Mouse (Mus musculus): ENCODE results near the gene Syngr4. TPM values are rescaled to one million over a fixed set of nuclear protein-coding genes. Genes with fewer than 3 reads are reported as not detected.
A peak's percentile ranks its signal among the peaks of the same experiment; 100 is the strongest.
"Not testable (repeated sequence)": the region's sequence is repeated elsewhere in the genome, so short reads cannot be mapped to it uniquely, and the experiment has no call there.

The Syngr4 gene
- polyA plus RNA-seq, 1 experiment from 2014 or later = 1.5 TPM

DNA sequence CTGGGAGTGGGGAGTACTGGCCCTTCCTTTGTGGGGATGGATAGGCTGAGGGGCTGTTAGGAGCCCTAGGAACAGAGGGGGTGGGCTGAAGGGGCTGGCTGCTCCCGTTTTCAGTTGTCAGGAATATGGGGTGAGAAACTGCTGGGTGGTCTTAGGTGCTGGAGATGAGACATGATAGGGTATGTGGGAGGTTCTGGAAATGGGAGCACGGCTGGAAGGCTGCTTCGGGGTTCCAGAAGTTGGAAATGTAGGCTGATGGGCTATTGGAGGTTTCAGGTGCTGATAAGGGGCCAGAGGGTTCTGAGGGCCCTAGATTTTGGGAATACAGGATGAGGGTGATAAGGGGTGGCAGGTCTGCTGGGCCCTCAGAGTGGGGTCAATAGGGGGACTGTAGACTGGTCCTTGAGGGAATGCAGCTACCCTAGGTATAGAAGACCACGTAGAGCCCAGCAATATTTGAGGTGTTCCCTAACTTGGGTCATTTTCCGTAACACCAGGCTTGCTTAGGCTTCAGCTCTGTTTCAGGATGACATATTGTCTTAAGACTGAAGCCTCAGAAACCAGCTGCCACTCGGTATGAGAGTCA, 490 bp downstream of the Syngr4 start:
- Histone ChIP-seq H3K27ac (replicated peaks in 1 of 2; ENCODE audit: control insufficient read depth in 1 of 2, insufficient read depth in 1 of 2, low read depth in 2 of 2, low read length in 2 of 2) (no peak overlapping the region), H3K27me3 (ENCODE audit: control insufficient read depth, insufficient read depth, low read length) (no peaks in the 10 kb centered on the region), H3K4me3 (ENCODE audit: control insufficient read depth in 1 of 2, insufficient read depth in 1 of 2, low read depth in 1 of 2, low read length in 2 of 2) (0 out of 4 replicates have a peak overlapping the region, but pooled peaks of 1 of the 2 experiments have one; percentile 1)

DNA sequence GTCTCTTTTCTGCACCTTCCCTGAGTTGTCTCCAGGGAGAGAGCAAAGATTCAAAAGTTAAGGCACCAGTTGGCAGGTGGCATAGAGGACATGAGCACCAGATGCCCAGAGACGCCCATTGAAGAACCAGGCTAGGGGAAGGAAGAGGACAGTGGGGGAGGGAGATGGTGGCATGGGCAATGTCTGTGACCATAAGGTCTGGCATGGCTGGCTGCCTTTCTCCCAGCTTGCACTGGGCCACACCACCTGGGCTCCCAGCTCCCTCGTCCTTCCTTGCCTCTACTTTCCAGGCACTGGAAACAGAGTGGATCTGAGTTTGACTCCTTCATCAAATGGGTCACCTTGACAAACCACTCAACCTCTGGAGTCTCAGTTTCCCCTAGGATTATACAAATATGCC, 3.9 kb downstream of the Syngr4 start:
- no peaks in the 10 kb centered on the region for H3K9me3 ChIP-seq (ENCODE audit: control insufficient read depth, low read length)
- peaks cover 1 to 3% of the 10 kb centered on the region in 2 experiments; a peak in 3 of 4 replicates for H3K4me1 ChIP-seq (ENCODE audit: control insufficient read depth in 2 of 2, insufficient read depth in 2 of 2, low read length in 2 of 2)
- no peak overlapping the region for H3K4me3 ChIP-seq (ENCODE audit: control insufficient read depth in 1 of 2, insufficient read depth in 1 of 2, low read depth in 1 of 2, low read length in 2 of 2)
- H3K27me3 ChIP-seq (ENCODE audit: control insufficient read depth, insufficient read depth, low read length) = no peaks in the 10 kb centered on the region
- no peaks in the 10 kb centered on the region for H3K36me3 ChIP-seq (ENCODE audit: control insufficient read depth, insufficient read depth, low read length)
- ATAC-seq (ENCODE audit: insufficient number of reproducible peaks, insufficient read depth, low FRiP score, low read depth) = no peak
- H3K9ac ChIP-seq (ENCODE audit: low read length) = no peak overlapping the region
- H3K27ac ChIP-seq (replicated peaks in 1 of 2; ENCODE audit: control insufficient read depth in 1 of 2, insufficient read depth in 1 of 2, low read depth in 2 of 2, low read length in 2 of 2) = no peak overlapping the region
- WGBS = 68% methylated on average over 2 of the region's 2 CpGs
- no peak overlapping the region for H3K4me2 ChIP-seq (ENCODE audit: low read length)

More for the DNA sequence above, 490 bp downstream of the Syngr4 start:
- Histone ChIP-seq H3K9ac (ENCODE audit: low read length) (no peak overlapping the region), H3K4me2 (ENCODE audit: low read length) (peak overlapping the region; percentile 96), H3K4me1 (ENCODE audit: control insufficient read depth in 2 of 2, insufficient read depth in 2 of 2, low read length in 2 of 2) (peaks cover 3 to 4% of the 10 kb centered on the region in 2 experiments; a peak in 3 of 4 replicates), H3K9me3 (ENCODE audit: control insufficient read depth, low read length) (no peaks in the 10 kb centered on the region), H3K36me3 (ENCODE audit: control insufficient read depth, insufficient read depth, low read length) (no peaks in the 10 kb centered on the region)
- ATAC-seq (ENCODE audit: insufficient number of reproducible peaks, insufficient read depth, low FRiP score, low read depth) = no peak
- 71% methylated on average over 6 of the region's 6 CpGs for WGBS

DNA sequence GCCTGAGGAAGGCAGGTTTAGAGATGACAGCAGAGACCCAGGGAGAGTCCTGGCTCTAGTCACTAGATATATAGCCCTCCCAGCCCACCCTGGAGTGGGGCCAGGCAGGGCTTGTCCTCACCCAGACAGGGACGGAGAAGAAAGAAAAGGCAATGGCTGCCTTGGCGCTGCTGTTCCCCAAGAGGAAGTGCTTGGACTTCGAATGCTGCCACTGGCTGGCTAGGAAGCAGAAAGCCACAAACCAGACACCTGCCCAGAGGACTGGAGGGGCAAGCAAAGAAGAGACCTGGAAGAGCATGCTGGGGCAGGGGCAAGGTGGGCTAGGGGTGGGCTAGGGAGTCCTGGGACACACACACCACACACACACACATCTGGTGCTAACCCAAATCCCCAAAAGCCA, 9.3 kb downstream of the Syngr4 start:
- H3K4me3 ChIP-seq (ENCODE audit: control insufficient read depth in 1 of 2, insufficient read depth in 1 of 2, low read depth in 1 of 2, low read length in 2 of 2) = no peak overlapping the region
- no peak overlapping the region for H3K4me2 ChIP-seq (ENCODE audit: low read length)
- no peak overlapping the region for H3K9ac ChIP-seq (ENCODE audit: low read length)
- peaks cover 40% of the 10 kb centered on the region for H3K36me3 ChIP-seq (ENCODE audit: control insufficient read depth, insufficient read depth, low read length)
- no peaks in the 10 kb centered on the region for H3K4me1 ChIP-seq (ENCODE audit: control insufficient read depth in 2 of 2, insufficient read depth in 2 of 2, low read length in 2 of 2)
- no peaks in the 10 kb centered on the region for H3K9me3 ChIP-seq (ENCODE audit: control insufficient read depth, low read length)
- no peak for ATAC-seq (ENCODE audit: insufficient number of reproducible peaks, insufficient read depth, low FRiP score, low read depth)
- 38% methylated on average over 3 of the region's 3 CpGs for WGBS
- H3K27me3 ChIP-seq (ENCODE audit: control insufficient read depth, insufficient read depth, low read length) = no peaks in the 10 kb centered on the region
- H3K27ac ChIP-seq (replicated peaks in 1 of 2; ENCODE audit: control insufficient read depth in 1 of 2, insufficient read depth in 1 of 2, low read depth in 2 of 2, low read length in 2 of 2) = no peak overlapping the region

DNA sequence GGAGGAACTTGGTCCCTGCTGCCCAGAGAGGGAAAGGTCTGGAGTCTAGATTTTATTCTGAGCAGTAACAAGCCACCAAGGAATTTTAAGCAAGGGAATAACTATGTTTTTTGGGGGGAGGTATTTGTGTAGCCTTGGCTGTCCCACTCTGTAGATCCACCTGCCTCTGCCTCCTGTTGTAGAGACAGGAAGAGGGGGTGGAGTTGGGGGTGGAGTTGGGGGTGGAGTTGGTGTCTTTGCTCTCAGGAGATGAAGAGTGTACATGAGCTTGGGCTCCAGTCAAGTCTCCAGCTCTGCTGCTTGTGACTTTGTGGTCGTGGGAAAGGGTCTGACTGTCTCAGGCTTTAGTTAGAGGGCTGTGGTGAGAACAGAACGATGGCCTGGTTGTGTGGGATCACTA, 15.5 kb downstream of the Syngr4 start:
- ATAC-seq (ENCODE audit: insufficient number of reproducible peaks, insufficient read depth, low FRiP score, low read depth) = no peak
- Histone ChIP-seq H3K4me2 (ENCODE audit: low read length) (no peak overlapping the region), H3K4me1 (ENCODE audit: control insufficient read depth in 2 of 2, insufficient read depth in 2 of 2, low read length in 2 of 2) (no peaks in the 10 kb centered on the region), H3K27me3 (ENCODE audit: control insufficient read depth, insufficient read depth, low read length) (no peaks in the 10 kb centered on the region), H3K9me3 (ENCODE audit: control insufficient read depth, low read length) (0 out of 2 replicates have a peak, but pooled peaks cover 2% of the 10 kb centered on the region), H3K36me3 (ENCODE audit: control insufficient read depth, insufficient read depth, low read length) (peaks cover 99% of the 10 kb centered on the region), H3K4me3 (ENCODE audit: control insufficient read depth in 1 of 2, insufficient read depth in 1 of 2, low read depth in 1 of 2, low read length in 2 of 2) (no peak overlapping the region), H3K27ac (replicated peaks in 1 of 2; ENCODE audit: control insufficient read depth in 1 of 2, insufficient read depth in 1 of 2, low read depth in 2 of 2, low read length in 2 of 2) (no peak overlapping the region), H3K9ac (ENCODE audit: low read length) (no peak overlapping the region)
- WGBS = 85% methylated on average over 2 of the region's 2 CpGs

DNA sequence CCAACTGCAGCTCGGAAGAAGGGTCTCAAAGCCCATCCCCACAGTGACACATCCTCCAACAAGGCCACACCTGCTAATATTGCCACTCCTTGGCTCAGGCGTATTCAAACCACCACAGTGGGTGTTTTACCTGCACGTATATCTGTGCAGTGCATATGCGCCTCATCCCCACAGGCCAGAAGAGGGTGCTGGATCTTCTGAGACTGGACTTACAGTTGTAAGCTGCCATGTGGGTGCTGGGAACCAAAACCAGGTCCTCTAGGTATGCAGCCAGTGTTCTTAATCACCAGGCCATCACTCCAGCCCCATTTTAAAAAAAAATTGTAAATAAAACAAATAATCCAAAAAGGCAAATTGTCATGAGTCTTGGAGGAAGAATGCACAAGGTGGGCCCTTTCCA, 16.0 kb downstream of the Syngr4 start:
- H3K27me3 ChIP-seq (ENCODE audit: control insufficient read depth, insufficient read depth, low read length) = no peaks in the 10 kb centered on the region
- ATAC-seq (ENCODE audit: insufficient number of reproducible peaks, insufficient read depth, low FRiP score, low read depth) = no peak
- peaks cover 99% of the 10 kb centered on the region for H3K36me3 ChIP-seq (ENCODE audit: control insufficient read depth, insufficient read depth, low read length)
- H3K4me1 ChIP-seq (ENCODE audit: control insufficient read depth in 2 of 2, insufficient read depth in 2 of 2, low read length in 2 of 2) = no peaks in the 10 kb centered on the region
- 97% methylated on average over 4 of the region's 4 CpGs for WGBS
- H3K4me3 ChIP-seq (ENCODE audit: control insufficient read depth in 1 of 2, insufficient read depth in 1 of 2, low read depth in 1 of 2, low read length in 2 of 2) = no peak overlapping the region
- H3K9ac ChIP-seq (ENCODE audit: low read length) = no peak overlapping the region
- H3K9me3 ChIP-seq (ENCODE audit: control insufficient read depth, low read length) = 0 out of 2 replicates have a peak, but pooled peaks cover 2% of the 10 kb centered on the region
- no peak overlapping the region for H3K27ac ChIP-seq (replicated peaks in 1 of 2; ENCODE audit: control insufficient read depth in 1 of 2, insufficient read depth in 1 of 2, low read depth in 2 of 2, low read length in 2 of 2)
- no peak overlapping the region for H3K4me2 ChIP-seq (ENCODE audit: low read length)

DNA sequence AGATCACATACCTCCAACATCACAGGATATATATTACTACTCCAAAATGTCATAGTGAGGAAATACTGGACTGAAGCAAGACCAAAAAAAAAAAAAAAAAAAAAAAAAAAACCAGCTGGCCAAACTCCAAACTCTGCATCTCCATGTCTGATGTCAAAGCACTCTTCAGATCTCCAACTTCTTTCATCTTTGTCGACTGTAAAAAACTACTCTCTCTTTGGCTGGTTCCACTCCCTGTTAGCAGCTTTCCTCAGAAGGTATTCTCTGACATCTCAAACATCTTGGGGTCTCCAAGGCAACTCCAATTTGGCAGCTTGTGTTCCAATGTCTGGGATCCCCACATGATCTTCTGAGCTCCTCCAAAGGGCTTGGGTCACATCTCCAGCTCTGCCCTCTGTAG, 18.2 kb downstream of the Syngr4 start, which contains the start of gene Grin2d:
Gene Grin2d, minus strand, starts transcription at position 101 of the 400 bp plus-strand sequence.
- WGBS = 90% methylated on average over 1 of the region's 1 CpGs
- not testable (repeated sequence) for H3K27me3 ChIP-seq (ENCODE audit: control insufficient read depth, insufficient read depth, low read length); H3K4me2 ChIP-seq (ENCODE audit: low read length); H3K27ac ChIP-seq (replicated peaks in 1 of 2; ENCODE audit: control insufficient read depth in 1 of 2, insufficient read depth in 1 of 2, low read depth in 2 of 2, low read length in 2 of 2); H3K4me3 ChIP-seq (ENCODE audit: control insufficient read depth in 1 of 2, insufficient read depth in 1 of 2, low read depth in 1 of 2, low read length in 2 of 2); H3K9ac ChIP-seq (ENCODE audit: low read length); H3K9me3 ChIP-seq (ENCODE audit: control insufficient read depth, low read length); ATAC-seq (ENCODE audit: insufficient number of reproducible peaks, insufficient read depth, low FRiP score, low read depth)
- Histone ChIP-seq H3K4me1 (ENCODE audit: control insufficient read depth in 2 of 2, insufficient read depth in 2 of 2, low read length in 2 of 2) (peaks cover 7 to 16% of the 10 kb centered on the region in 2 experiments), H3K36me3 (ENCODE audit: control insufficient read depth, insufficient read depth, low read length) (peaks cover 93% of the 10 kb centered on the region)

DNA sequence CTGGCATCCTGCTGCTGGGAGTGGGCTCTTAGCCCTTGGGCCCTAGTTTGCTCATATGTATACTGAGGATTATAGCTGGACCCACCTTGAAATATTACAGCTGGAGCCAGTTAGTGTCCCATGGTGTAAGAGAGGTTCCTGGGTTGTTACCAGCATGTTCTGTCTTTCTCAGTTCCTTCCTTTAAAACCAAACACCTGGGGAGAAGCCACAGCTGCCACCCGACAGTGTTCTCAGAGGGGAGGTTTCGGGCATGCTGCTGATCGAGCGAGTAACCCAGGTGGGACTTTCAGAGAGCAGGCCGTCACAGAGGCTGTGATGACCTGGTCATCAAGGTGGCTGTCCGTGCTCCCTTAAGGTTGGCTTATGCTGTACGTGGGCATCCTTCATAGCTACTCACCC, 19.6 kb downstream of the Syngr4 start:
- H3K27ac ChIP-seq (replicated peaks in 1 of 2; ENCODE audit: control insufficient read depth in 1 of 2, insufficient read depth in 1 of 2, low read depth in 2 of 2, low read length in 2 of 2) = no peak overlapping the region
- no peak overlapping the region for H3K9ac ChIP-seq (ENCODE audit: low read length)
- H3K27me3 ChIP-seq (ENCODE audit: control insufficient read depth, insufficient read depth, low read length) = no peaks in the 10 kb centered on the region; the same call in 1 of the 2 replicates
- 94% methylated on average over 7 of the region's 7 CpGs for WGBS
- peaks cover 7 to 16% of the 10 kb centered on the region in 2 experiments for H3K4me1 ChIP-seq (ENCODE audit: control insufficient read depth in 2 of 2, insufficient read depth in 2 of 2, low read length in 2 of 2)
- 0 out of 2 replicates have a peak, but pooled peaks cover 2% of the 10 kb centered on the region for H3K9me3 ChIP-seq (ENCODE audit: control insufficient read depth, low read length)
- H3K4me2 ChIP-seq (ENCODE audit: low read length) = no peak overlapping the region
- H3K36me3 ChIP-seq (ENCODE audit: control insufficient read depth, insufficient read depth, low read length) = peaks cover 80% of the 10 kb centered on the region
- no peak for ATAC-seq (ENCODE audit: insufficient number of reproducible peaks, insufficient read depth, low FRiP score, low read depth)
- H3K4me3 ChIP-seq (ENCODE audit: control insufficient read depth in 1 of 2, insufficient read depth in 1 of 2, low read depth in 1 of 2, low read length in 2 of 2) = no peak overlapping the region
